Mouse (Mus musculus): ENCODE results near the gene Ttc8. TPM values are rescaled to one million over a fixed set of nuclear protein-coding genes. Genes with fewer than 3 reads are reported as not detected.

Gene Ttc8
- polyA plus RNA-seq, 1 experiment from 2014 or later, result 31.0 TPM

GRCm38 (mm10) chr12:98997046-98997445, 76.7 kb downstream of the Ttc8 start:
- Histone ChIP-seq H3K27ac (no peak overlapping the region), H3K4me1 (replicated peaks; ENCODE audit: insufficient read depth, low read length) (no peaks in the 10 kb centered on the region), H3K4me2 (ENCODE audit: low read length) (no peak overlapping the region), H3K9ac (ENCODE audit: low read depth, low read length) (no peak overlapping the region), H3K27me3 (ENCODE audit: insufficient read depth, low read length) (no peaks in the 10 kb centered on the region), H3K9me3 (replicated peaks; ENCODE audit: low read length) (no peaks in the 10 kb centered on the region), H3K4me3 (replicated peaks; ENCODE audit: low read depth, low read length) (no peak overlapping the region), H3K36me3 (ENCODE audit: insufficient read depth, low read length) (no peaks in the 10 kb centered on the region)
- 88% methylated on average over 5 of the region's 5 CpGs for WGBS
- no peak for DNase-seq (ENCODE audit: low spot score)
- TF ChIP-seq CTCF (IDR thresholded peaks at IDR 0.05; ENCODE audit: low read depth), result no peak
- no peak for ATAC-seq (replicated peaks; ENCODE audit: low FRiP score, low read depth)

- H3K27ac ChIP-seq, result no peak overlapping the region
- ATAC-seq (replicated peaks; ENCODE audit: low FRiP score, low read depth) (no peak), DNase-seq (ENCODE audit: low spot score) (no peak)
- no peaks in the 10 kb centered on the region for H3K9me3 ChIP-seq (replicated peaks; ENCODE audit: low read length)
- H3K4me2 ChIP-seq (ENCODE audit: low read length), result no peak overlapping the region
- 81% methylated on average over 10 of the region's 10 CpGs for WGBS
- TF ChIP-seq CTCF (IDR thresholded peaks at IDR 0.05; ENCODE audit: low read depth), result no peak
- H3K4me3 ChIP-seq (replicated peaks; ENCODE audit: low read depth, low read length), result no peak overlapping the region
- no peaks in the 10 kb centered on the region for H3K4me1 ChIP-seq (replicated peaks; ENCODE audit: insufficient read depth, low read length)
- H3K27me3 ChIP-seq (ENCODE audit: insufficient read depth, low read length), result no peaks in the 10 kb centered on the region
- H3K9ac ChIP-seq (ENCODE audit: low read depth, low read length), result no peak overlapping the region
- no peaks in the 10 kb centered on the region for H3K36me3 ChIP-seq (ENCODE audit: insufficient read depth, low read length)
These were observed 78.5 kb downstream of the Ttc8 start for GRCm38 (mm10) chr12:98998662-98999428.

GRCm38 (mm10) chr12:99000310-99000709, 79.9 kb downstream of the Ttc8 start:
- WGBS, result 73% methylated on average over 2 of the region's 2 CpGs
- no peaks in the 10 kb centered on the region for H3K4me1 ChIP-seq (replicated peaks; ENCODE audit: insufficient read depth, low read length)
- H3K4me3 ChIP-seq (replicated peaks; ENCODE audit: low read depth, low read length), result no peak overlapping the region
- H3K9me3 ChIP-seq (replicated peaks; ENCODE audit: low read length), result no peaks in the 10 kb centered on the region
- no peak overlapping the region for H3K27ac ChIP-seq
- no peak overlapping the region for H3K9ac ChIP-seq (ENCODE audit: low read depth, low read length)
- H3K27me3 ChIP-seq (ENCODE audit: insufficient read depth, low read length), result no peaks in the 10 kb centered on the region
- H3K36me3 ChIP-seq (ENCODE audit: insufficient read depth, low read length), result no peaks in the 10 kb centered on the region
- DNase-seq (ENCODE audit: low spot score) (no peak), ATAC-seq (replicated peaks; ENCODE audit: low FRiP score, low read depth) (no peak)
- TF ChIP-seq CTCF (IDR thresholded peaks at IDR 0.05; ENCODE audit: low read depth), result no peak
- no peak overlapping the region for H3K4me2 ChIP-seq (ENCODE audit: low read length)

GRCm38 (mm10) chr12:99003046-99003445, 82.7 kb downstream of the Ttc8 start:
- WGBS, result 67% methylated on average over 4 of the region's 4 CpGs
- Histone ChIP-seq H3K27ac (no peak overlapping the region), H3K9me3 (replicated peaks; ENCODE audit: low read length) (no peaks in the 10 kb centered on the region), H3K9ac (ENCODE audit: low read depth, low read length) (no peak overlapping the region), H3K4me2 (ENCODE audit: low read length) (no peak overlapping the region), H3K36me3 (ENCODE audit: insufficient read depth, low read length) (no peaks in the 10 kb centered on the region), H3K27me3 (ENCODE audit: insufficient read depth, low read length) (no peaks in the 10 kb centered on the region), H3K4me1 (replicated peaks; ENCODE audit: insufficient read depth, low read length) (no peaks in the 10 kb centered on the region), H3K4me3 (replicated peaks; ENCODE audit: low read depth, low read length) (no peak overlapping the region)
- DNase-seq (ENCODE audit: low spot score), result no peak
- no peak for ATAC-seq (replicated peaks; ENCODE audit: low FRiP score, low read depth)
- TF ChIP-seq CTCF (IDR thresholded peaks at IDR 0.05; ENCODE audit: low read depth), result no peak

GRCm38 (mm10) chr12:99004752-99005151, 84.4 kb downstream of the Ttc8 start:
- no peak overlapping the region for H3K9ac ChIP-seq (ENCODE audit: low read depth, low read length)

GRCm38 (mm10) chr12:99008786-99009185, 88.4 kb downstream of the Ttc8 start:
- DNase-seq (ENCODE audit: low spot score) (no peak), ATAC-seq (replicated peaks; ENCODE audit: low FRiP score, low read depth) (no peak)
- no peak overlapping the region for H3K27ac ChIP-seq
- 84% methylated on average over 1 of the region's 1 CpGs for WGBS
- no peak overlapping the region for H3K9ac ChIP-seq (ENCODE audit: low read depth, low read length)
- no peak overlapping the region for H3K4me2 ChIP-seq (ENCODE audit: low read length)
- H3K36me3 ChIP-seq (ENCODE audit: insufficient read depth, low read length), result no peaks in the 10 kb centered on the region
- no peaks in the 10 kb centered on the region for H3K27me3 ChIP-seq (ENCODE audit: insufficient read depth, low read length)
- H3K9me3 ChIP-seq (replicated peaks; ENCODE audit: low read length), result no peaks in the 10 kb centered on the region
- no peak overlapping the region for H3K4me3 ChIP-seq (replicated peaks; ENCODE audit: low read depth, low read length)
- TF ChIP-seq CTCF (IDR thresholded peaks at IDR 0.05; ENCODE audit: low read depth), result no peak
- H3K4me1 ChIP-seq (replicated peaks; ENCODE audit: insufficient read depth, low read length), result no peaks in the 10 kb centered on the region

More at GRCm38 (mm10) chr12:99004752-99005151, 84.4 kb downstream of the Ttc8 start:
- Histone ChIP-seq H3K27ac (no peak overlapping the region), H3K36me3 (ENCODE audit: insufficient read depth, low read length) (no peaks in the 10 kb centered on the region), H3K4me3 (replicated peaks; ENCODE audit: low read depth, low read length) (no peak overlapping the region), H3K4me1 (replicated peaks; ENCODE audit: insufficient read depth, low read length) (no peaks in the 10 kb centered on the region), H3K4me2 (ENCODE audit: low read length) (no peak overlapping the region), H3K9me3 (replicated peaks; ENCODE audit: low read length) (no peaks in the 10 kb centered on the region), H3K27me3 (ENCODE audit: insufficient read depth, low read length) (no peaks in the 10 kb centered on the region)
- TF ChIP-seq CTCF (IDR thresholded peaks at IDR 0.05; ENCODE audit: low read depth), result no peak
- WGBS, result 85% methylated on average over 2 of the region's 2 CpGs
- no peak for DNase-seq (ENCODE audit: low spot score)
- no peak for ATAC-seq (replicated peaks; ENCODE audit: low FRiP score, low read depth)

Data from kidney, postnatal 0 days (tissue).